Mouse (Mus musculus) cerebellum, postnatal 14 days (tissue): ENCODE data around the gene Mapk13.
"Not testable (repeated sequence)": the region's sequence is repeated elsewhere in the genome, so short reads cannot be mapped to it uniquely, and the experiment has no call there.

Experiments
- DNase-seq, 2 experiments: peaks; one replicate each; pipeline ENCODE4 v3.0.0; 2021; ENCODE audit warnings: mixed read lengths in 2 of 2

Mapk13 gene

DNA sequence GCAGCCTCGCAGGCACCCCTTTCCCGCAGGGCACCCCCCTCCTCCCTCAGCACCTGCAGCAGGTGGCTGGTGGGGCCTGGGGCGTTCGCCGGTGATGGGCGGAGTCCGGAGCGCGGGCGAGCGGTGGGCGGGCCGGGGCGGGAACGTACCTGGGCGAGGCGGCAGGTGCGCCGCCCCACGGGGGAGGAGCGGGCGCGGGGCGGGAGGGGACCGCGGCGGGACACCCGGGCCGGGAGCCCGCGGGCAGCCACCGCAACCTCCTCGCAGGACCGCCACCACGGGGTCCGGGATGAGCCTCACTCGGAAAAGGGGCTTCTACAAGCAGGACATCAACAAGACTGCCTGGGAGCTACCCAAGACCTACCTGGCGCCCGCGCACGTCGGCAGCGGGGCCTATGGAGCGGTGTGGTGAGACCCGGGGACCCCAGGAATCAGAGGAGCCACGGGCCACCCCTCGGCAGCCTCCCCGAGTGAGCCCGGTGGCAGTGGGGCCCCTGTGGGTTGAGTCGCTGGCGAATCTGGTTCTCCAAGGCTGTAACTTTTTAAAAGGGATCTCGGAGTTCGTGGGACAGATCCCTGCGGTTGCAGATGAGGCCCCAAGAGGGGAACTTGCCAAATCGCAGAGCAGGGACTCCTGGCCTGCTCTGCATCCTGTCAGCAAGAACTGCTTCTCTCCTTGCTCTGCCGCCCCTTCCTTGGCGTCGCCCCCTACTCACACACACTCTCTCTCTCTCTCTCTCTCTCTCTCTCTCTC, at the start of gene Mapk13:
Mapk13 (plus strand) TSS at position 177 of the 754 bp plus-strand sequence.
- DNase-seq, result no peak

DNA sequence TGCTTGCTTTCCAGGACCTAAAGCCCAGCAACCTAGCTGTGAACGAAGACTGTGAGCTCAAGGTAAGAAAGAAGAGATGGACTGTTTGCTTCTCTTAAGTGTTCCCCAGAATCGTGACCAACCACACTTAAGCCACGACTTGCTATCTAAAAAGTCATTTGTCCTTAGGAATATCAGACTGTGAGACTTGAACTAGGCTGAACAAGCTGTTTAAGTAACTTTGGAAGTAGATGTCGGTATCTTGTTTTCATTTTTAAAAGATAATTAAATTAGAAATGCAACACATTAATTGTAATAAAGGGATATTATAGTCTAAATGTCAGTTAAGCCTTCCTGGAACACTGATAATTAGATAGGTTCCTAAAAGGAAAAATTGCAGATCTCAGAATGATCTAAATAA, 43.3 kb upstream of the Mapk13 start, which contains the start of gene AC170998.1:
AC170998.1 (plus strand) TSS at position 301 of the 400 bp plus-strand sequence.
- DNase-seq, result no peak

- not testable (repeated sequence) for DNase-seq
Measured at GRCm38 (mm10) chr17:28727511-28727910, 41.6 kb upstream of the Mapk13 start.

DNA sequence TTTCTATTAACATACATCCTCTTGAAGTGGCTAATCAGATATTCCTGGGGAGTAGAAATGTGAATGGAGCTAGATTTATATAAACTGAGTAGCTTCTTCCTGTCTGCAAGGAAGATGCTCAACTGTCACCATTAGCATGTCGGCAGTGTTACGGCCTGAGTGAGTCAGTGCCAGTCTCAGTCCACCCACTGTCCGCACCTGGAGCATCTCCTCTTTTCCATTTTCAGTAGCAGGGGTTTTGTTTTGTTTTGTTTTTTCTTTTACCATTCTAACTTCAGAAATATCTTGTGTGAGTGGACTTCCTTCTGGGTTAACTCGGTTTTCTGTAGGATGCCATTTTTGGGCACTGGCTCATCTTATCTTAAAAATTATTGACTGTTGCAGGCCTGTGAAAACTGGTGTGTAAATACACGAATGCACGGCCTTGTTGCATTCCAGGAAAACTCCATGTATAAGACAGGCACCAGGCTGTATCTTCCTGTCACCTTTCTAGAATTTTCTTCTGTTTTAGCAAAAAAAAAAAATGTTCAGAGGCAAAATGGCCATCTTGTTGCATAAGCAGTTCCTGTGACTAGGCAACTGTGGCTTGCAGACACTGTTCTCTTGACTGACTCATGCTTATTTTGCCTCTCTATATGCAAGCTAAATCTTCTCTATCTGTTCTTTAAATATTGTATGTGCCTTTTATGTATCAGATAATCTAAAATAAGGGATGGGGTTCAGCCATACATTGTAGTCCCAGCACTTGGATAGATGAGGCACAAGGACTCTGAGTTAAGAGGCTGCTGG, 33.6 kb upstream of the Mapk13 start:
- no peak for DNase-seq

GRCm38 (mm10) chr17:28736486-28736885, 32.6 kb upstream of the Mapk13 start:
- no peak for DNase-seq

DNA sequence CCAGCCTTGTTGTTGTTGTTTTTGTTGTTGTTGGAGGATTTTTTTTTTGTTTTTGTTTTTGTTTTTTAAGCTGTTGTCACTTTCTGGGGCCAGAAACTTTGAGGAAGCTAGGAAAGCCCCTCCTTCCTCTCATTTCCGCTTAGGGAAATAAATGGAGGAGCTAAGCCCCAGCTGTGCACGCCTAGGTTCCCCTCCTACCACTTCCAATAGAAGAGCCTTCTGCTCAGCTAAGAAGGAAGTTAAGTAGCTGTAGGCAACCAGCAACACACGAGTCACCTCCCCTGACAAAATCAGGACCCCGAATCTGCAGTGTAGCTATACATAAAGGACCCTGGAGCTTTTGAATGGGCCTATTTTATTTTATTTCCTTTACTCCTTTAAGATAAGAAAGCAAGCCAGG, 31.1 kb upstream of the Mapk13 start:
- no peak for DNase-seq

GRCm38 (mm10) chr17:28739244-28739643, 29.9 kb upstream of the Mapk13 start:
- DNase-seq, result no peak

DNA sequence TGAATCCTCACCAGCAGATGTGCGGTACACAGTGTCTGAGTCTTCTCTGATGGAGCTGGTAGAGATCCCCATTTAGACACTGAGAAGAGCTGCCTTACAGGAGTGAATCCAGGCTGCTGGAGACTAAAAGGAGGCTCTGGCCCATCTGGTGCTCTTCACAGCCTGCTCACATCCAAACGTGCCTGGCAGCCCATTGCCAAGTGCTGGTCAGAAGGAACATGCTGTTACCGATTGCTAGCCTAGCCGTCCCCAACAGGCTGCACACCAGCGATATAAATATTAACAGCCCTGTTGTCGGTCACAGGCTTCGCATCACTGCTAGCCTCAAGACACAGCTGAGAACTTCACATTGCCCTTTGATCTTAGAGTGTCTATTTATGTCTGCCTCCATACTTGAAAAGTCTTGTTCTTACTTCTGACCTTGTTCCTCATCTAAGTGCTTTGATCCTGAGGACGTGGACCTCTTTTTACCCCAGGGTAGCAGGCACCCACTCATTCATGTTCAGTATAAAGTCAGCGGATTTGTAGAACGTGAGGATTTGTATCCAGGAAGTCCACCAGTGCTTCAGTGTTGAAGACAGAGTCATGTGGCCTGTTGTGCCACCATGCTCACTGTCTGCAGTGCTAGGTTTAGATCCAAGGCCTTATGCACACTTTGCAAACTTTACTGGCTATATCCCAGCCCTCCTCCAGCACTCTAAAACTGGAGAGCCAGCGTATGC, 25.8 kb upstream of the Mapk13 start:
- DNase-seq, result peak; percentile 61 to 63

DNA sequence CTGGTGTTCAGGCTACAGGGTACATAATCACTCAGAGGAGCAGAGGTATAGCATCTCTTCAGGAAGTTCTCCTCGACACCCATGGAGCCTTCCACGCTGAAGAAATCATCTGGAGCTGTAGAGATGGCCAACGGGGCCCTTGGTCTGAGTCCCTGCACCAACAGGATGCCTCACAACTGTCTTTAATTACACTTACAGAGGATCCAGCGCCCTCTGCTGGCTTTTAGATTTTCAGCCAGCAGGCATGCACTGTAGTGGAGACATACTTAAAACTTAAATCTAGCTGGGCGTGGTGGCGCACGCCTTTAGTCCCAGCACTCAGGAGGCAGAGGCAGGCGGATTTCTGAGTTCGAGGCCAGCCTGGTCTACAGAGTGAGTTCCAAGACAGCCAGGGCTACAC, 25.2 kb upstream of the Mapk13 start:
- DNase-seq, result no peak

DNA sequence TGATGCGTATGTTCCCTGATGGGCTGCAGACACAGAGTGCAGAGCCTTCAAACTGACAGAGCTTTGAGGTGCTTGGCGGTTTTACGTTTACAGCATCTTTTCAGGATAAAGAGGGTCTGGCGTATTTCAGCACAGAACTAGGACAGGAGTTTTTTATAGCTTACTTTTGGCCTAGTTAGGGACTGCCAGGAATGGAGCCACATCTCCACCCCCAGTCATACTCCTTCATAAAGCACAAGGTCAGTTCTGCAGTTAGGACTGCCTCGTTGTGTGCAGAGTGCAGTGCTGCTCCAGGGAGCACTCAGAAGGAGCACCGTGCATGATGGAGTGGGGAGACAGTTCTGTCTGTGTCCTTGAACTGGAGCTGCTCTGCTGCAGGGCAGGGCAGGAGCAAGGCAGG, 23.3 kb upstream of the Mapk13 start:
- DNase-seq, result no peak

DNA sequence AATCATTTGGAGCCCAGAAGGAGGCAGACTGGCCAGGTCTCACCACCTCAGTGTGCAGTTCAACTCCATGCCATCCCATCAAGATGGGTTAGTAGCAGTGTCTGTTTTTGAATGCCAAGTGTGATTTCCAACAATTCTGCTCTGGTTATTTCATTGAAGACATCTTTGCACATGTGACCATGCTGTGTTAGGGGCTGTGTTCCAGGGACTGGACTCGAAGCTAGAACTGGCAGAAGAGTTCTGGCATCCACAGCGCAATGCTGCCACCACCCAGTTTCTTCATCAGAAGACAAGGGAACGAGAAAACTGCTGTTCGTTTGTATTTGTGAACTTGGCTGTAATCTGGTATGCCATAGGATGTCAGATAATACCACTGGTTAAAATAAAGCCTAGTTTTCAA, 21.1 kb upstream of the Mapk13 start:
- peak; percentile 69 to 75 for DNase-seq

DNA sequence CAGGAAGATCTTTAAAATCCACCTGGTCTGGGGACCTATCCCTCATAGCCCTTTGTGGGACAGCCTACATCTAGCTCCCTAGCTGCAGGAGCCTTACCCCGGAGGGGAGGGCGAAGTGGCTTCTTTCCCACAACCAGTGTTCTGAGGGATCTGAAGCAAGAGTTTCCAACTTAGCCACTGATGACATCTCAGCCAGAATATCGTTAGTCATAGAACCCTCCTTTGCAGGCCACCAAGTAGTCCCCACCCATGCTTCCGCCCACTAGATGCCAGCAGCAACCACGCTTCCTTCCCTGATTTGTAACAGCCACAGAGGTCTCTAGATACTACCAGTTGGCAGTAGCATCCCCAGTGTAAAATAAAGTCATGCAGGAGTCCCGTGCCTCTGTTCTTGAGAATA, 18.5 kb upstream of the Mapk13 start:
- DNase-seq, result no peak

GRCm38 (mm10) chr17:28756447-28756846, 12.7 kb upstream of the Mapk13 start:
- no peak for DNase-seq

GRCm38 (mm10) chr17:28757470-28757869, 11.6 kb upstream of the Mapk13 start:
- DNase-seq, result no peak

DNA sequence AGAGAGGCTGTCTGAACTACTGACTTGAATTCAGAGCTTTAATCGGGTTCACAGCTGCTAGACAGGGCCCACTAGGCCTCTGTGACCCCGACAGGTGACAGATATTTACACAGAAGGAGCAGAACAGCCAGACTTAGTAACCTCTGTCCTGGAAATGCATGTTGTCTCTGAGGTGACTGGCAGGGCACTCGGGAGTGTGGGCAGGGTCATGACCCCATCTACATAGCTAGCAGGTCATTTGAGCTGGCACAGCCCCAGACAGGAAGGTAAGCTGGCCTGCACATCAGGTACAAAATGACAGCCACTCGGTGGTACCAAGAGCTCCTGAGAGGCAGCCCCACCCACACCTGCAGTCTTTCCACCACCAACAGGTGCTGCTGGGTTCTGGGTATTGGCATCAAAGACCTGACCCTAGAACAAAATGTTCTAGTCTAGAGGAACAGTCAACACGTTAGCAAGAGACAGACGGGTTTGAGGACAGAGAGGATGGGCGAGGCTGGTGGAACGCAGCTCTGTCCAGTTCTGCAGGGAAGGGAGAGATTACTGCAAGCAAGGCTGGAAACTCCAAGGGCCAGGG, 8.3 kb upstream of the Mapk13 start:
- DNase-seq, result no peak

- peak; percentile 87 to 92 for DNase-seq
Measured at GRCm38 (mm10) chr17:28761871-28762270, 7.2 kb upstream of the Mapk13 start.

DNA sequence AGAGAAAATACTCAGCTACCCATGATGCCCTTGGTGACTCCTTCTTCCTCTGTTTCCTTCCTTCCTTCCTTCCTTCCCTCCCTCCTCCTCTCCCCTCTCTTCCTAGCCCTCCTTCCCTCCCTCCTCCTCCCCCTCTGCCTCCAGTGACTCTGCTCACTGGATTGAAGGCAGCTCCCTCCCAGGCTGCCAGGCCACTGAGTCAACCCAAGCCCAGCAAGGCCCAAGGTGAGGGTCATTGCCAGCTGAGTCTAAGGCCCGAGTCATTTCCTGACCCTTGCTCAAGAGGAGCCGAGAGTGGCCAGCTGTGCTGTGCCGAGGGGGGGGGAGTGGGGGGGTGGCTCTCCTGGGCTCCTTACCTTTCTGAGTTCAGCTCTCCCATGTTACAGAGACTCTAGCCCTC, 2.9 kb upstream of the Mapk13 start:
- DNase-seq, result no peak

DNA sequence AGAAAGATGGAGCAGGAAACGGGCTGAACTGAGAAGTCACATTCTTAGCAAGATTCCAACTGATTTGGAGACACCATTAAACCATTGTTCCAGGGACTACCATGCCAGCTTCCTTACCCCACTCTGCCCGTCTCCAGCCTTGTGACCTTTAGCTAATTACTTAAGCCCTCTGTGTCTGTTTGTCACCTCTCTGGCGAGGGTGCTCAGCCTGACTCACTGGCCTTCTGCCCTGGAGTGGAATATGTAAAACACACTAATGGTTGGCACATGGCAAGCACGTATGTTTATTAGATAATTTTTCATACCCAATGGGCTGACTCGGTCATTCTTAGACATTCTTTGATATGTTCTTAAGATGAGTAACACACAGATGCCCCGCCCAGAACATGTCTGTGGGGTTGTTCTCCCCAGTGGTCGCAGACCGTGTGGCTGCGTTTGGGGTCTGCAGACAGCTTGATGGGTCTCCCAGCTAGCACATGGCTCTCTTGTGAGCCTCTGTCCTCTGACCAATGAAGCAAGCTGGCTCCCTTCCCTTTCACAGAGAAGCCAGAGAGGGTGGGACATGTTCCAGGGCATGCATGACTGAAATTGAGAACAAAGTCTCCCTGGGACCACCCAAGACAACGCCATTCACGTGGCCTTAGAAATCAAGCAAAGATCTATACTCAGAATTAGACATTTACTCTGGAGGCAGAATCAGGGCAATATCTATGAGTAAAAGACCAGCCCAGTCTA, 2.1 kb upstream of the Mapk13 start:
- DNase-seq, result peak in 1 of 2 experiments; percentile 44

DNA sequence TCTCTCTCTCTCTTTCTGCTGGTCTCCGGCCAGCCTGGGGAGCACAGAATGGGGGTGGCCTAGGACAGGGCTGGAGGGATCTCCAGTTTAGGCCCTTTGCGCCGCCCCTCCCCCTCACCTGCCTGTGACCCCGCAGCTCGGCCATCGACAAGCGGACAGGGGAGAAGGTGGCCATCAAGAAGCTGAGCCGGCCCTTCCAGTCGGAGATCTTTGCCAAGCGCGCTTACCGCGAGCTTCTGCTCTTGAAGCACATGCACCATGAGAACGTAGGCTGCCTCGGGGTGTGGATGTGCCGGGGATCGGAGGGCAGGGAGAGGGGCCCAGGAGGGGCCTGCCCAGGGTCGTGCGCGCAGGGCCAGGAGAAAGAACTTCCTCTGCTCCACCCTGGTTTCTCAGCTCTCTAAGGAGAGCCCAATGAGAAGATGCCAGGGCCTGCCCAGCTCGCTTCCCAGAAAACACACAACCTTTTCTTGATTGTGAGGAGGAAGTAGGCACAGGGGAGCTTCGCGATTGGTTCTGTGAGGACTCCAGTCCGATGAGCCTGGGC, 851 bp downstream of the Mapk13 start:
- DNase-seq, result peak; percentile 50 to 62

- DNase-seq, result no peak
Measured at GRCm38 (mm10) chr17:28771289-28771688, 2.2 kb downstream of the Mapk13 start.

DNA sequence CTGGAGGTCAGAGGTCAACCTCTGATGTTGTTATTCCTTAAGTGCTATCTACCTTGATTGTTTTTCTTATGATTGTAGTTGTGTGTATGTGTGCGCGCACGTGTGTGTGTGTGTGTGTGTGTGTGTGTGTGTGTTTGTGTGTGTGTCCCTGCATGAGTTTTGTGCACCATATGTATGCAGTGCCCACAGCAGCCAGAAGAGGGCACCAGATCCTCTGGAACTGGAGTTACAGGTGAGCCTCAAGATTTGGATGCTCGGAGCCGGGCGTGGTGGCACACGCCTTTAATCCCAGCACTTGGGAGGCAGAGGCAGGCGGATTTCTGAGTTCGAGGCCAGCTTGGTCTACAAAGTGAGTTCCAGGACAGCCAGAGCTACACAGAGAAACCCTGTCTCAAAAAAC, 5.2 kb downstream of the Mapk13 start:
- peak in 1 of 2 experiments; percentile 64 for DNase-seq

- no peak for DNase-seq
Measured at GRCm38 (mm10) chr17:28775161-28775560, 6.1 kb downstream of the Mapk13 start.
